Mouse (Mus musculus) lung, adult 2 months (tissue): ENCODE measurements around the gene Gm17304. TPM values are rescaled to one million over a fixed set of nuclear protein-coding genes. Genes with fewer than 3 reads are reported as not detected.

Experiments used
- DNase-seq: peaks from one replicate; pipeline ENCODE4 v3.0.0; 2022
- H3K4me1 ChIP-seq: fragments of 200-500 bp; 2 replicates; pipeline ENCODE4 v1.6.1; 2011; ENCODE audit warnings: low read length; ENCODE audit not compliant: control insufficient read depth, insufficient read depth
- H3K4me3 ChIP-seq: fragments of 200-500 bp; replicated peaks from 2 replicates; pipeline ENCODE3; 2011; ENCODE audit warnings: low read depth, mild to moderate bottlenecking, control low read depth, low read length; ENCODE audit errors: extremely low read depth
- CTCF ChIP-seq: fragments of 200-500 bp; IDR thresholded peaks from 2 replicates; pipeline ENCODE4 v1.5.1; 2011; ENCODE audit warnings: mild to moderate bottlenecking, low read length, control low read depth; ENCODE audit not compliant: insufficient read depth
- POLR2A ChIP-seq: fragments of 200-500 bp; IDR thresholded peaks from 2 replicates; pipeline ENCODE4 v1.6.1; 2011; ENCODE audit warnings: low read depth, mild to moderate bottlenecking, control low read depth, low read length, borderline replicate concordance; ENCODE audit errors: extremely low read depth
- WGBS: fragments of 180-500 bp; shearing (Covaris S2); methylation state at CpG from one replicate; pipeline ENCODE4 v1.1.7; 2018; 5-methylcytosine and 5-hydroxymethylcytosine counted together
- polyA plus RNA-seq: library from polyadenylated mRNA; depleted of rRNA; stranded (reverse); fragments of >200 nt; gene quantifications from 2 replicates; pipeline ENCODE4 v1.2.3, GENCODE M21; 2012

The Gm17304 gene
- polyA plus RNA-seq, 1 experiment = not detected

- DNase-seq = no peak
- Histone ChIP-seq H3K4me3 (no peak overlapping the region), H3K4me1 (no peaks in the 10 kb centered on the region)
- 86% methylated on average over 9 of the region's 9 CpGs for WGBS
- TF ChIP-seq POLR2A (no peak), CTCF (no peak)
Measured at GRCm38 (mm10) chr5:106589006-106589405, 19.9 kb upstream of the Gm17304 start.

GRCm38 (mm10) chr5:106589670-106590069 lies 19.2 kb upstream of the Gm17304 start:
- 94% methylated on average over 11 of the region's 11 CpGs for WGBS
- no peak for TF ChIP-seq CTCF
- TF ChIP-seq POLR2A = no peak
- H3K4me1 ChIP-seq = no peaks in the 10 kb centered on the region
- no peak overlapping the region for H3K4me3 ChIP-seq
- no peak for DNase-seq

GRCm38 (mm10) chr5:106590686-106591085 lies 18.2 kb upstream of the Gm17304 start:
- no peak for TF ChIP-seq CTCF
- TF ChIP-seq POLR2A = no peak
- no peak overlapping the region for H3K4me3 ChIP-seq
- no peak for DNase-seq
- no peaks in the 10 kb centered on the region for H3K4me1 ChIP-seq
- WGBS = 88% methylated on average over 5 of the region's 5 CpGs

- no peak for TF ChIP-seq CTCF
- no peak for TF ChIP-seq POLR2A
- Histone ChIP-seq H3K4me1 (no peaks in the 10 kb centered on the region), H3K4me3 (no peak overlapping the region)
- DNase-seq = no peak
Measured at GRCm38 (mm10) chr5:106594388-106594787, 14.5 kb upstream of the Gm17304 start.

GRCm38 (mm10) chr5:106597472-106597871 lies 11.4 kb upstream of the Gm17304 start:
- DNase-seq = no peak
- no peaks in the 10 kb centered on the region for H3K4me1 ChIP-seq
- TF ChIP-seq POLR2A = no peak
- TF ChIP-seq CTCF = no peak
- 91% methylated on average over 2 of the region's 2 CpGs for WGBS
- H3K4me3 ChIP-seq = no peak overlapping the region

GRCm38 (mm10) chr5:106599482-106599881 lies 9.4 kb upstream of the Gm17304 start:
- no peak overlapping the region for H3K4me3 ChIP-seq
- WGBS = 90% methylated on average over 8 of the region's 8 CpGs
- no peak for TF ChIP-seq POLR2A
- no peak for TF ChIP-seq CTCF
- no peaks in the 10 kb centered on the region for H3K4me1 ChIP-seq
- DNase-seq = no peak

GRCm38 (mm10) chr5:106604381-106604780 lies 4.5 kb upstream of the Gm17304 start:
- WGBS = 90% methylated on average over 5 of the region's 5 CpGs
- H3K4me1 ChIP-seq = no peaks in the 10 kb centered on the region
- DNase-seq = no peak
- no peak overlapping the region for H3K4me3 ChIP-seq
- TF ChIP-seq POLR2A = no peak
- no peak for TF ChIP-seq CTCF

GRCm38 (mm10) chr5:106605096-106605495 lies 3.8 kb upstream of the Gm17304 start:
- no peak overlapping the region for H3K4me3 ChIP-seq
- TF ChIP-seq CTCF = no peak
- no peak for TF ChIP-seq POLR2A
- 84% methylated on average over 6 of the region's 6 CpGs for WGBS
- DNase-seq = no peak
- no peaks in the 10 kb centered on the region for H3K4me1 ChIP-seq

GRCm38 (mm10) chr5:106607081-106607480 lies 1.8 kb upstream of the Gm17304 start:
- no peak for DNase-seq
- Histone ChIP-seq H3K4me1 (no peaks in the 10 kb centered on the region), H3K4me3 (no peak overlapping the region)
- 62% methylated on average over 5 of the region's 5 CpGs for WGBS
- TF ChIP-seq CTCF (no peak), POLR2A (no peak)

- DNase-seq = no peak
- no peak overlapping the region for H3K4me3 ChIP-seq
- TF ChIP-seq CTCF (no peak), POLR2A (no peak)
- H3K4me1 ChIP-seq = no peaks in the 10 kb centered on the region
- 90% methylated on average over 2 of the region's 2 CpGs for WGBS
Measured at GRCm38 (mm10) chr5:106612151-106612550, 3.3 kb downstream of the Gm17304 start.
